Mouse (Mus musculus) lung, postnatal 0 days (tissue): ENCODE data around the gene Mttp. TPM values are rescaled to one million over a fixed set of nuclear protein-coding genes. Genes with fewer than 3 reads are reported as not detected.

Experiments used
- ATAC-seq: fragments of 200-750 bp; cut with Nextera tagmentation; 2 replicates; pipeline ENCODE4 v1.8.0; 2017; ENCODE audit warnings: moderate library complexity
- DNase-seq: peaks from one replicate; pipeline ENCODE4 v3.0.0-alpha.2; 2016; ENCODE audit warnings: low spot score
- H3K27ac ChIP-seq: fragments of 300-500 bp; sonication (generic); 2 replicates; pipeline ENCODE4 v1.5.1; 2014; ENCODE audit warnings: antibody characterized with exemption, mild to moderate bottlenecking, low read length, mixed read lengths
- H3K27me3 ChIP-seq: fragments of 300-500 bp; sonication (generic); replicated peaks from 2 replicates; pipeline ENCODE4 v1.6.1; 2014; ENCODE audit warnings: low read length, mixed read lengths; ENCODE audit not compliant: insufficient read depth
- H3K36me3 ChIP-seq: fragments of 300-500 bp; sonication (generic); 2 replicates; pipeline ENCODE4 v1.6.1; 2014; ENCODE audit warnings: low read length, mixed read lengths; ENCODE audit not compliant: insufficient read depth
- H3K4me1 ChIP-seq: fragments of 300-500 bp; sonication (generic); 2 replicates; pipeline ENCODE4 v1.6.1; 2014; ENCODE audit warnings: antibody characterized with exemption, low read depth, low read length, mixed read lengths; ENCODE audit not compliant: insufficient read depth
- H3K4me2 ChIP-seq: fragments of 300-500 bp; sonication (generic); replicated peaks from 2 replicates; pipeline ENCODE4 v1.6.1; 2014; ENCODE audit warnings: low read depth, mild to moderate bottlenecking, low read length, moderate library complexity, mixed read lengths
- H3K4me3 ChIP-seq: fragments of 300-500 bp; sonication (generic); 2 replicates; pipeline ENCODE4 v1.5.1; 2014; ENCODE audit warnings: low read depth, low read length
- H3K9ac ChIP-seq: fragments of 300-500 bp; sonication (generic); replicated peaks from 2 replicates; pipeline ENCODE4 v1.6.1; 2014; ENCODE audit warnings: low read depth, mild to moderate bottlenecking
- H3K9me3 ChIP-seq: fragments of 300-500 bp; sonication (generic); 2 replicates; pipeline ENCODE4 v1.6.1; 2016; ENCODE audit warnings: low read length, mixed read lengths
- CTCF ChIP-seq: IDR thresholded peaks from 2 replicates; pipeline ENCODE4 v1.5.1; 2016; ENCODE audit warnings: antibody characterized with exemption, mild to moderate bottlenecking
- EP300 ChIP-seq: IDR thresholded peaks from 2 replicates; pipeline ENCODE4 v1.6.1; 2016; ENCODE audit warnings: antibody characterized with exemption, mild to moderate bottlenecking, control low read depth
- WGBS: fragments of 180-500 bp; shearing (Covaris S2); extraction: QIAGEN DNeasy Blood & Tissue Kit; methylation state at CpG from one replicate; pipeline ENCODE4 v1.1.7; 2014; 5-methylcytosine and 5-hydroxymethylcytosine counted together
- polyA plus RNA-seq: library from polyadenylated mRNA; unstranded; fragments of >200 nt; fragmentation: Nextera tagmentation; extraction: Ambion mirVana; gene quantifications from 2 replicates; pipeline ENCODE4 v1.2.1, GENCODE M21; 2015

Mttp gene
- polyA plus RNA-seq, 1 experiment from 2014 or later: 5.5 TPM

GRCm38 (mm10) chr3:138077476-138078340 lies 67.1 kb downstream of the Mttp start:
- Histone ChIP-seq H3K9ac (no peak overlapping the region), H3K9me3 (no peaks in the 10 kb centered on the region), H3K27ac (no peak overlapping the region), H3K4me3 (no peak overlapping the region), H3K27me3 (no peaks in the 10 kb centered on the region), H3K36me3 (no peaks in the 10 kb centered on the region), H3K4me1 (no peaks in the 10 kb centered on the region), H3K4me2 (no peak overlapping the region)
- no peak for ATAC-seq
- 59% methylated on average over 11 of the region's 11 CpGs for WGBS
- no peak for TF ChIP-seq CTCF
- no peak for TF ChIP-seq EP300
- no peak for DNase-seq

GRCm38 (mm10) chr3:138075209-138075608 lies 69.6 kb downstream of the Mttp start:
- ATAC-seq (no peak), DNase-seq (no peak)
- H3K36me3 ChIP-seq: no peaks in the 10 kb centered on the region
- no peaks in the 10 kb centered on the region for H3K27me3 ChIP-seq
- no peak overlapping the region for H3K4me2 ChIP-seq
- no peaks in the 10 kb centered on the region for H3K4me1 ChIP-seq
- no peak overlapping the region for H3K27ac ChIP-seq
- WGBS: 35% methylated on average over 8 of the region's 8 CpGs
- TF ChIP-seq CTCF (no peak), EP300 (no peak)
- no peaks in the 10 kb centered on the region for H3K9me3 ChIP-seq
- no peak overlapping the region for H3K9ac ChIP-seq
- no peak overlapping the region for H3K4me3 ChIP-seq

- no peaks in the 10 kb centered on the region for H3K27me3 ChIP-seq
- no peak overlapping the region for H3K4me3 ChIP-seq
- no peak overlapping the region for H3K4me2 ChIP-seq
- TF ChIP-seq CTCF (no peak), EP300 (no peak)
- WGBS: 100% methylated on average over 1 of the region's 1 CpGs
- DNase-seq: no peak
- H3K36me3 ChIP-seq: no peaks in the 10 kb centered on the region
- no peaks in the 10 kb centered on the region for H3K4me1 ChIP-seq
- H3K9me3 ChIP-seq: no peaks in the 10 kb centered on the region
- no peak overlapping the region for H3K9ac ChIP-seq
- H3K27ac ChIP-seq: no peak overlapping the region
- no peak for ATAC-seq
These were observed 70.6 kb downstream of the Mttp start for GRCm38 (mm10) chr3:138074214-138074613.

GRCm38 (mm10) chr3:138071476-138072073 lies 73.2 kb downstream of the Mttp start:
- Histone ChIP-seq H3K4me1 (no peaks in the 10 kb centered on the region), H3K27ac (no peak overlapping the region), H3K9ac (no peak overlapping the region), H3K9me3 (no peaks in the 10 kb centered on the region), H3K4me3 (no peak overlapping the region), H3K4me2 (no peak overlapping the region), H3K27me3 (no peaks in the 10 kb centered on the region), H3K36me3 (no peaks in the 10 kb centered on the region)
- ATAC-seq: no peak
- TF ChIP-seq EP300: no peak
- TF ChIP-seq CTCF: no peak
- no peak for DNase-seq
- WGBS: 77% methylated on average over 10 of the region's 10 CpGs

- TF ChIP-seq EP300: no peak
- TF ChIP-seq CTCF: no peak
- Histone ChIP-seq H3K4me3 (no peak overlapping the region), H3K9ac (no peak overlapping the region), H3K36me3 (no peaks in the 10 kb centered on the region), H3K27ac (no peak overlapping the region), H3K4me1 (no peaks in the 10 kb centered on the region), H3K9me3 (no peaks in the 10 kb centered on the region), H3K27me3 (no peaks in the 10 kb centered on the region), H3K4me2 (no peak overlapping the region)
- DNase-seq (no peak), ATAC-seq (no peak)
- WGBS: 20% methylated on average over 1 of the region's 1 CpGs
These were observed 73.8 kb downstream of the Mttp start for GRCm38 (mm10) chr3:138071004-138071403.

GRCm38 (mm10) chr3:138069756-138070511 lies 74.8 kb downstream of the Mttp start:
- TF ChIP-seq EP300: no peak
- no peak for TF ChIP-seq CTCF
- Histone ChIP-seq H3K9ac (no peak overlapping the region), H3K27me3 (no peaks in the 10 kb centered on the region), H3K4me3 (no peak overlapping the region), H3K4me2 (no peak overlapping the region), H3K27ac (no peak overlapping the region), H3K36me3 (no peaks in the 10 kb centered on the region), H3K9me3 (no peaks in the 10 kb centered on the region), H3K4me1 (no peaks in the 10 kb centered on the region)
- ATAC-seq (no peak), DNase-seq (no peak)
- WGBS: 74% methylated on average over 18 of the region's 18 CpGs
